Mouse (Mus musculus) liver, embryonic 12.5 days (tissue): ENCODE results near the gene Klrg1. TPM values are rescaled to one million over a fixed set of nuclear protein-coding genes. Genes with fewer than 3 reads are reported as not detected.

Experiments used
- ATAC-seq: fragments of 200-750 bp; cut with Nextera tagmentation; 2 replicates; pipeline ENCODE4 v1.8.0; 2017; ENCODE audit warnings: moderate number of reproducible peaks, mild to moderate bottlenecking, moderate library complexity
- H3K27ac ChIP-seq: fragments of 300-500 bp; sonication (generic); 2 replicates; pipeline ENCODE4 v1.5.1; 2016; ENCODE audit warnings: mild to moderate bottlenecking
- H3K27me3 ChIP-seq: fragments of 300-500 bp; sonication (generic); replicated peaks from 2 replicates; pipeline ENCODE4 v1.6.1; 2016; ENCODE audit warnings: mild to moderate bottlenecking, moderate library complexity
- H3K36me3 ChIP-seq: fragments of 300-500 bp; sonication (generic); 2 replicates; pipeline ENCODE4 v1.6.1; 2016; ENCODE audit warnings: mild to moderate bottlenecking, moderate library complexity
- H3K4me1 ChIP-seq: fragments of 300-500 bp; sonication (generic); 2 replicates; pipeline ENCODE4 v1.6.1; 2016
- H3K4me2 ChIP-seq: fragments of 300-500 bp; sonication (generic); 2 replicates; pipeline ENCODE4 v1.6.1; 2016; ENCODE audit warnings: mild to moderate bottlenecking, moderate library complexity
- H3K4me3 ChIP-seq: fragments of 300-500 bp; sonication (generic); 2 replicates; pipeline ENCODE4 v1.5.1; 2016; ENCODE audit warnings: mild to moderate bottlenecking, moderate library complexity
- H3K9ac ChIP-seq: fragments of 300-500 bp; sonication (generic); 2 replicates; pipeline ENCODE4 v1.6.1; 2016; ENCODE audit warnings: mild to moderate bottlenecking, moderate library complexity
- H3K9me3 ChIP-seq: fragments of 300-500 bp; sonication (generic); replicated peaks from 2 replicates; pipeline ENCODE4 v1.6.1; 2016; ENCODE audit warnings: mild to moderate bottlenecking, moderate library complexity
- WGBS: fragments of 180-500 bp; shearing (Covaris S2); methylation state at CpG from one replicate; pipeline ENCODE4 v1.1.7; 2016; ENCODE audit not compliant: insufficient replicate concordance; 5-methylcytosine and 5-hydroxymethylcytosine counted together
- polyA plus RNA-seq: library from polyadenylated mRNA; unstranded; fragments of >200 nt; fragmentation: Nextera tagmentation; extraction: Ambion mirVana; gene quantifications from 2 replicates; pipeline ENCODE4 v1.2.1, GENCODE M21; 2016

The Klrg1 gene
- not detected in 2 replicates for polyA plus RNA-seq

DNA sequence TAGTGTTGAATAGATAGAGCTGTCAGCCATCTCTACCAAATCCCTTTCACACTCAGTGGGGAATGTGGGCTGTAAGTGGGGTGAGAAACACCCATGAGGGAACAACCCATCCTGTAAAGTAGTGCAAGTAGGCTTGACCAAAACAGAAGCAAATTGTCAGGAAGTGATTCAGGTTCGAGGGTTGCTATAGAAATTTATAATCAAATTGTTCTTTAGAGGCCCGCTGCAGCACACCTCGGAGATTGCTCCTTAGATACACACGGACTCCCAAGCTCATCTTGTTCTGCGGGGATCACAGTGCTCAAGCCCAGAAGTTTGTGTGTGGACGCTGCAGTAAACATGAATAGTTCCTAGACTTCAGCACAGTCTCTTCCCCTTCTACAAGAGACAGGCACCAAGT, at the start of gene Klrg1:
Klrg1 (minus strand) TSS at position 101 of the 400 bp plus-strand sequence.
- no peak within 1 kb of the TSS for H3K4me2 ChIP-seq
- no peak within 1 kb of the TSS for H3K9ac ChIP-seq
- H3K36me3 ChIP-seq, result no peaks in the 10 kb centered on the region
- H3K9me3 ChIP-seq, result no peaks in the 10 kb centered on the region
- no peak within 1 kb of the TSS for H3K4me3 ChIP-seq
- H3K4me1 ChIP-seq, result peaks cover 6% of the 10 kb centered on the region; the same call in 1 of the 2 replicates
- ATAC-seq, result no peak
- H3K27ac ChIP-seq, result no peak within 1 kb of the TSS
- WGBS, result 68% methylated on average over 6 of the region's 6 CpGs
- no peaks in the 10 kb centered on the region for H3K27me3 ChIP-seq

DNA sequence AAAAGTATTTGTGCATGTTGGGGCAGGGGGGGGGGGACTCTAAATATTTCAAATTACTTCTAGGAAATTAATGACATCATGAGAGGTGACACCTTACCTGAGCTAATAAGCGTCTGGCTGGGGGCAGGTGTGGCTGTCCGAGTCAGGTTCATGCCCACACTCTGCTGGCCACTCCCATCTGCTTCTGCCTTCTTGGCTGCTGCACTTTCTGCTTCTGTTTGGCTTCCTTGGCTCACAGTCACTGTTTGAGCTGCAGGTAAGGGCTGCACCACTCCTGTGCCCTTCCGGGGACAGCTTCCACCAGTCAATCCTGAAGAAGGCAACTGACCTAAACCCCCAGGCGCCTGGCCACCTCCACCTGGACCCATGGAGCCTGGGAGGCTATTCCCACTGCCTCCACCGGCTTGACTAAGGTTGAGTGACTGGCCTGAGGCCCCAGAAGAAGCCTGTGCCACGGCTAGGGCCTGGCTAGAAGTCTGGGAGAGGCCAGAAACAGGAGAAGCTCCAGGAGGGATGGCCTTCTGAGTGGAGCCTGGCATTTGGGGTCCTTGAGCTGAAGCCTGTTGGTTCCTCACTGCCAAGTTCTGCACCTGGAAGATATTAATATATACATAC, 42.8 kb upstream of the Klrg1 start:
- H3K36me3 ChIP-seq, result peaks cover 29% of the 10 kb centered on the region
- H3K4me2 ChIP-seq, result no peak overlapping the region
- H3K4me1 ChIP-seq, result no peaks in the 10 kb centered on the region
- H3K9me3 ChIP-seq, result no peaks in the 10 kb centered on the region
- WGBS, result 83% methylated on average over 6 of the region's 6 CpGs
- no peaks in the 10 kb centered on the region for H3K27me3 ChIP-seq
- H3K4me3 ChIP-seq, result no peak overlapping the region
- no peak overlapping the region for H3K27ac ChIP-seq
- no peak overlapping the region for H3K9ac ChIP-seq
- no peak for ATAC-seq

GRCm38 (mm10) chr6:122318726-122319125, 36.0 kb upstream of the Klrg1 start:
- no peak overlapping the region for H3K27ac ChIP-seq
- no peaks in the 10 kb centered on the region for H3K27me3 ChIP-seq
- no peak overlapping the region for H3K9ac ChIP-seq
- no peak overlapping the region for H3K4me2 ChIP-seq
- H3K4me3 ChIP-seq, result no peak overlapping the region
- no peaks in the 10 kb centered on the region for H3K9me3 ChIP-seq
- WGBS, result 76% methylated on average over 1 of the region's 1 CpGs
- H3K4me1 ChIP-seq, result no peaks in the 10 kb centered on the region
- H3K36me3 ChIP-seq, result peaks cover 88% of the 10 kb centered on the region
- ATAC-seq, result no peak

GRCm38 (mm10) chr6:122310187-122310820, 27.6 kb upstream of the Klrg1 start:
- ATAC-seq, result no peak
- H3K4me1 ChIP-seq, result peaks cover 18% of the 10 kb centered on the region
- no peaks in the 10 kb centered on the region for H3K27me3 ChIP-seq
- H3K4me3 ChIP-seq, result peak overlapping the region; percentile 98
- H3K9me3 ChIP-seq, result no peaks in the 10 kb centered on the region
- H3K4me2 ChIP-seq, result peak overlapping the region; percentile 75
- H3K27ac ChIP-seq, result peak overlapping the region; percentile 89
- H3K9ac ChIP-seq, result peak overlapping the region; percentile 98
- 38% methylated on average over 5 of the region's 5 CpGs for WGBS
- H3K36me3 ChIP-seq, result peaks cover 40% of the 10 kb centered on the region

DNA sequence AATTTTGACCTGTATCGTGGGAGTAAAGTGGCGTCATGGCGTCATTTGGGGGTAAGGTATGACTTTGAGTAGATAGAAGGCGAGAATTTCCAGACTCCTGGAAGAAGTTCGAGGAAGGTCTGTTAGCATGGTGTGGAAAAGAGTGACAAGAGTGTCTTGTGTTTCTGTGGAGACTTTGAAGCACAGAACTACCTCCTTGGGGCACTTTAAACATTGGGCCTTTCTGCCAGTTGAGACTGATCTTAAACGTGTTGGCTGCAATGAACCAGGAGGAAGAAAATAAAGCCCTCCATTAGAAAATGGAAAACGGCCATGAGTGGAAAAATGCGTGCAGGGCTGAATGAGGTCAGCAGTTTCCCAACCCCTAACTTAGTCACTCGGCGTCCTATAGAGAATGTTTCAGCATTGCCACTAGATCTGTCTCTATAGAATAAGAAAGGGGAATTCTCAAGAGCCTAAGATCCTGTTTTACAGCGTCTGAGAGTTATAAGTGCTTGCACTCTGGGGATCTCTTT, 26.8 kb upstream of the Klrg1 start:
- Histone ChIP-seq H3K9me3 (no peaks in the 10 kb centered on the region), H3K4me3 (peak overlapping the region; percentile 98), H3K36me3 (peaks cover 32% of the 10 kb centered on the region), H3K27ac (peak overlapping the region; percentile 89), H3K27me3 (no peaks in the 10 kb centered on the region), H3K4me2 (peak overlapping the region; percentile 75), H3K4me1 (peaks cover 18% of the 10 kb centered on the region), H3K9ac (peak overlapping the region; percentile 98)
- ATAC-seq, result no peak
- WGBS, result 2% methylated on average over 11 of the region's 11 CpGs

GRCm38 (mm10) chr6:122308505-122309393, 26.1 kb upstream of the Klrg1 start, which contains the start of gene M6pr:
Gene M6pr, plus strand, starts transcription at chr6:122308720.
- Histone ChIP-seq H3K27me3 (no peaks in the 10 kb centered on the region), H3K9me3 (no peaks in the 10 kb centered on the region), H3K4me1 (peaks cover 18% of the 10 kb centered on the region), H3K27ac (peak within 1 kb of the TSS; percentile 89), H3K9ac (peak within 1 kb of the TSS; percentile 98), H3K36me3 (peaks cover 24% of the 10 kb centered on the region), H3K4me2 (peak within 1 kb of the TSS; percentile 75), H3K4me3 (peak within 1 kb of the TSS; percentile 98)
- WGBS, result under 1% methylated on average over 49 of the region's 49 CpGs
- peak; percentile 97 for ATAC-seq

- Histone ChIP-seq H3K9ac (peak overlapping the region; percentile 98; the same call in 1 of the 2 replicates), H3K27me3 (no peaks in the 10 kb centered on the region), H3K9me3 (no peaks in the 10 kb centered on the region), H3K4me3 (peak overlapping the region; percentile 98), H3K4me1 (peaks cover 18% of the 10 kb centered on the region), H3K36me3 (peaks cover 18% of the 10 kb centered on the region), H3K27ac (no peak overlapping the region), H3K4me2 (peak overlapping the region; percentile 75)
- WGBS, result 71% methylated on average over 6 of the region's 6 CpGs
- ATAC-seq, result peak; percentile 0; the same call in 1 of the 2 replicates
Observed at GRCm38 (mm10) chr6:122308136-122308504, 25.4 kb upstream of the Klrg1 start.

GRCm38 (mm10) chr6:122306707-122307106, 24.0 kb upstream of the Klrg1 start:
- H3K4me3 ChIP-seq, result no peak overlapping the region
- H3K27ac ChIP-seq, result no peak overlapping the region
- no peaks in the 10 kb centered on the region for H3K27me3 ChIP-seq
- 78% methylated on average over 4 of the region's 4 CpGs for WGBS
- no peak for ATAC-seq
- H3K9ac ChIP-seq, result no peak overlapping the region
- H3K9me3 ChIP-seq, result no peaks in the 10 kb centered on the region
- H3K36me3 ChIP-seq, result peaks cover 4% of the 10 kb centered on the region
- H3K4me2 ChIP-seq, result no peak overlapping the region
- peaks cover 18% of the 10 kb centered on the region for H3K4me1 ChIP-seq

DNA sequence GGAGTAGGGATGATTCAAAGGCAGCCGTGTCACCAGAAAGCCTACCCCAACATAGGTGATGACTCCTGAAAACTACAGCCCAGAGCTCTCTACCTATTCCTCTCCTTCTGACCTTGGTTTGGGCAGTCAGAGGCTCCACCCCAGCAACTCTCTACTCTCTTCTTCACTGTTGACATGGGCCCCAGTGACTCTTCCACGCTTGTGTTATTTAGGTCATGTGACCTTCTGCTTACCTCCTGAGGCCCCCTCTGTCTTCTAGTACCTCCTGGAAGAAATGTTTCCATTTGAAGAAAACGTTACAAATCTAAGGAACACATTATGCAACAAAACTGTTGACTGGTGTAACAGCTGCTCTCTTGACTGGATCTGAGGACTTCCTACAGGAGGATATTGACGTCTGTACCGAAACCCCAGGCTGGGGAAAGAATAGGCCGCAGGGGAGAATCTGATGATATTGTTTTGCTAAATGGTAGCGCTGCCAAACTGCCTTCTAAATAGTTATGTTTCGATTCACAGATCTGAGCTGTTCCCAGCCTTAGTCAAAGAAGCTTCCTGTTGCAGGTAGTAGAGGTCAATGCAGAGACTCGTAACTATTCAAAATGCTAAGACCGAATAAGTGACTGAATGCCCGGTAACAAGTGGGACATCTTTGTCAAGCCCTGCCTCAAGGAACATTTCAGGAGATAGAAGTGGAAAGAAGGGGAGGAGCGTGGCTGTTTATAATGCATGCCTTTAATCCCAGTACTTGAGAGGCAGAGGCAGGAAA, 22.3 kb upstream of the Klrg1 start:
- Histone ChIP-seq H3K4me2 (no peak overlapping the region), H3K36me3 (no peaks in the 10 kb centered on the region), H3K9ac (no peak overlapping the region), H3K27ac (no peak overlapping the region), H3K4me1 (peaks cover 2% of the 10 kb centered on the region), H3K27me3 (no peaks in the 10 kb centered on the region), H3K9me3 (no peaks in the 10 kb centered on the region), H3K4me3 (no peak overlapping the region)
- ATAC-seq, result no peak
- 74% methylated on average over 12 of the region's 12 CpGs for whole genome bisulfite sequencing

DNA sequence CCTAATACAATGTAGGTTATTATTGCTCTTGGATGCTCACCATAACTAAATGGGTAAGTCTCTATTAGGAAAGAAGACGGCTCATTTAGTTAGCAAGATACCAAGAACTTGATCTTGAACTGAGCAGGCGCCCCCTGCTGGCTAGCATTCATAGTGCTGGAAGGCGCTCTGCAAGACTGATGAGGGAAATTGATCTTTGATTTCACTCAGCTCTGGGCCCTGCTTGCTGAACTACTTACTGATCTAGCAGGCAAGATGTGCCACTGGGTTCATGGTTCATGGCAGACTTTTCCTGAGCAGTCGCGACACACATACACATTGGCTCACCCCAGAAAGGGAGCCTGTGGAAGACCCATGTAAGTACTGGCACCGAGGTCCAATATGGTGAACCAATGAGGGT, 21.7 kb upstream of the Klrg1 start:
- H3K9ac ChIP-seq, result no peak overlapping the region
- H3K27ac ChIP-seq, result no peak overlapping the region
- H3K4me1 ChIP-seq, result peaks cover 5% of the 10 kb centered on the region; the same call in 1 of the 2 replicates
- ATAC-seq, result no peak
- H3K27me3 ChIP-seq, result no peaks in the 10 kb centered on the region
- H3K4me3 ChIP-seq, result no peak overlapping the region
- H3K9me3 ChIP-seq, result no peaks in the 10 kb centered on the region
- no peaks in the 10 kb centered on the region for H3K36me3 ChIP-seq
- no peak overlapping the region for H3K4me2 ChIP-seq
- WGBS, result 31% methylated on average over 6 of the region's 6 CpGs

DNA sequence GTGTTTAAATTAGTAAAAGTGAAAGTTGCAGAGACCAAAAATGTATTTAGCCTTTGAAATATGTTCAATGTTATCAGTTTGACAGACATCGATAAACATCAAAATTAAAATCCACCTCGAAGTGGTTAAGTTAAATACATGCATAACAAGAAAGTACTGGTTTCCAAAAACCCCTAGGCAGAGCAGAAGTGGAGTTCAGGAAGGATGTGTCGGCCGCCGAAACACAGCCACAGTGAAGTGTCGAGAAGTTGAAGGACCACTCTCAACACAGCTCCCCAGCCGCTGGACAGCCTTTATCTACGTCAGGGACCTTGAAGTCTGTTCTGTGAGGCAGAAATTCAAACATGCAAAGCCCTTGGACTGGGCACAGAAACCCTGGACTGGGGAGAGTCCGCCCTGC, 20.8 kb upstream of the Klrg1 start:
- Histone ChIP-seq H3K4me2 (no peak overlapping the region), H3K27me3 (no peaks in the 10 kb centered on the region), H3K4me1 (peaks cover 5% of the 10 kb centered on the region; the same call in 1 of the 2 replicates), H3K27ac (no peak overlapping the region), H3K9me3 (no peaks in the 10 kb centered on the region), H3K9ac (no peak overlapping the region), H3K4me3 (no peak overlapping the region), H3K36me3 (no peaks in the 10 kb centered on the region)
- 58% methylated on average over 9 of the region's 9 CpGs for WGBS
- no peak for ATAC-seq
